Mouse (Mus musculus) myocyte (in vitro differentiated cells): ENCODE results near the gene Nabp2.
A peak's percentile ranks its signal among the peaks of the same experiment; 100 is the strongest.

ENCODE experiments used
- CEBPB ChIP-seq: IDR thresholded peaks from 2 replicates; pipeline ENCODE4 v1.6.1; 2011; ENCODE audit warnings: mild to moderate bottlenecking, moderate library complexity; ENCODE audit not compliant: poor library complexity, insufficient read depth, severe bottlenecking
- E2F4 ChIP-seq: IDR thresholded peaks from one replicate; pipeline ENCODE4 v1.6.1; 2011; ENCODE audit warnings: mild to moderate bottlenecking, control low read depth, moderate library complexity; ENCODE audit not compliant: insufficient read depth
- MAX ChIP-seq: IDR thresholded peaks from one replicate; pipeline ENCODE4 v1.6.1; 2011; ENCODE audit warnings: low read depth, mild to moderate bottlenecking, control low read depth
- MYOG ChIP-seq, 3 experiments: IDR thresholded peaks; one replicate each; pipeline ENCODE4 v1.6.1; 2011; ENCODE audit warnings: control low read depth in 2 of 3, low read depth in 2 of 3, mild to moderate bottlenecking in 2 of 3; ENCODE audit not compliant: insufficient read length in 2 of 3, control insufficient read depth in 1 of 3, insufficient read depth in 1 of 3
- POLR2A ChIP-seq: IDR thresholded peaks from one replicate; pipeline ENCODE4 v1.6.1; 2011; ENCODE audit warnings: low read depth, mild to moderate bottlenecking, control low read depth, moderate library complexity; ENCODE audit not compliant: insufficient read length
- POLR2AphosphoS2 ChIP-seq: IDR thresholded peaks from one replicate; pipeline ENCODE4 v1.6.1; 2011; ENCODE audit warnings: low read depth, control low read depth; ENCODE audit not compliant: insufficient read length
- TCF12 ChIP-seq: IDR thresholded peaks from one replicate; pipeline ENCODE4 v1.6.1; 2011; ENCODE audit warnings: mild to moderate bottlenecking, control low read depth; ENCODE audit not compliant: poor library complexity, insufficient read depth, severe bottlenecking
- USF1 ChIP-seq: IDR thresholded peaks from one replicate; pipeline ENCODE4 v1.6.1; 2011; ENCODE audit warnings: low read depth, mild to moderate bottlenecking, control low read depth, moderate library complexity

GRCm38 (mm10) chr10:128390366-128390765 lies 20.9 kb downstream of the Nabp2 start:
- no peak for TF ChIP-seq POLR2A
- no peak for TF ChIP-seq TCF12
- no peak for TF ChIP-seq MYOG (IDR thresholded peaks at IDR 0.05; ENCODE audit: control insufficient read depth in 1 of 3, insufficient read depth in 1 of 3, insufficient read length in 2 of 3, low read depth in 2 of 3)
- TF ChIP-seq MAX: no peak
- no peak for TF ChIP-seq CEBPB
- peak; percentile 13 for TF ChIP-seq POLR2AphosphoS2
- no peak for TF ChIP-seq USF1
- no peak for TF ChIP-seq E2F4
